Mouse (Mus musculus): ENCODE measurements at regions not wholly inside any gene's neighbourhood (a gene's known extent, or its start where the extent isn't known, plus 50 kb on each side); places are given as distances from the start of the nearest gene placed in this dataset.

DNA sequence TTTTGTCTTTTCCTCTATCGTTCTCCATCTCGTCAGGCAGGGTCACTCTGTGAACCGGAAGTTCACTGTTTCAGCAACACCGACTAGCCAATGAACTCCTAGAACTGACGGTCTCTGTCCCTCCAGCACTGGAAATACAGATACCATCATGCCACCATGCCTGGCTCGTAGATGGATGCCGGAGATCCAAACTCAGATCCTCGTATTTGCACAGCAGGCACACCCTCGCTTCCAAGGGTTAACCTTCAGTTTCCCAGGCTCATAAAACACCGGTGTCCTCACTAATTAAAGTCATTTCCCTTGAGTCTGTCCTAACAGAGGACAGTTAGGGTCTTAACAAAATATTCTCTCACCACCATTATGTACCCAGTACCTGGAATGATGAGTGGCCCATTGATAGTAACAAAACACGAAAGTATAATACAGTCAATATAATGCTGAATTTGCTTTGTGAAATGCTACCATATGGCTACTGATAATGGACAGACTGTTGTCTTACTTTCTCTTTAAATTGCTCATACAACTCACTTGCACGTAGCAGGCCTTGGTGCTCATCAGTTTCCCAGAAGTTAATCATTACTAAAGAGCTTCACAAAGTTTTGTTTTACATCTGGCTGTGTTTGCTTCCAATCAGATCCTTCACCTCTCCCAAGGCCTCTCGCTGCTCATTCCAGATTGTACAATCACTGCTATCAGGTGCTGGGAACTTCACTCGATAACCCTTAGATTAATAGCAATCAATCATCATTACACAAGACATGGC lies 52.7 kb upstream of the Ccn6 start:
- no peak for DNase-seq

- no peak for DNase-seq
These were observed 51.0 kb upstream of the Ccn6 start for GRCm38 (mm10) chr10:39214563-39214962.
